Mouse (Mus musculus): ENCODE results near the gene Ccdc187. TPM values are rescaled to one million over a fixed set of nuclear protein-coding genes. Genes with fewer than 3 reads are reported as not detected.

Gene Ccdc187
- polyA plus RNA-seq, 1 experiment from 2014 or later, result 0.20 TPM

DNA sequence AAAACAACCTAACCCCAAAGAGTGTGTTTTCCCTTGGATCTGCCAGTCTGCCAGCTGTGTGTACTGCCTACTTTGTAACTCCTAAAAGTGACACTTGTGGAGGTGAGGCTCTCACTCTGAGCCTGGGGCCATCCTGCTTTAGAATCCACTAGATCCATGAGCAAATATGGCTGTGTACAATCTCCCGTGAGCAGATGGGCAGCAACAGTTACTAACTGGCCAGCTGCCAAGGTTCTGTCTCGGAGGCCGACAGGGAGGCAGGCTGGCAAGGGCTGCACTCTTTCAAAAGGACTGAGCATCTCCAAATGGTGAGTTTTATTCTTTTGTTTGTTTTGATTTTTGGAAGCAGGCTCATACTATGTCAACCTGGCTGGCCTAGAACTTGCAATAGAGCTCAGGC is 79.8 kb downstream of the Ccdc187 start:
- Histone ChIP-seq H3K27me3 (ENCODE audit: insufficient read depth, poor library complexity, severe bottlenecking) (no peaks in the 10 kb centered on the region), H3K27ac (no peak overlapping the region), H3K4me3 (no peak overlapping the region), H3K36me3 (peaks cover 98% of the 10 kb centered on the region), H3K9me3 (peaks cover 6% of the 10 kb centered on the region), H3K4me1 (replicated peaks) (no peaks in the 10 kb centered on the region; the same call in 1 of the 2 replicates)
- DNase-seq (ENCODE audit: low spot score), result no peak
- 83% methylated on average over 3 of the region's 3 CpGs for WGBS

GRCm38 (mm10) chr2:26209566-26209965 is 84.8 kb downstream of the Ccdc187 start:
- H3K9me3 ChIP-seq, result peaks cover 6% of the 10 kb centered on the region
- H3K4me1 ChIP-seq (replicated peaks), result peaks cover 30% of the 10 kb centered on the region
- H3K4me3 ChIP-seq, result no peak overlapping the region
- peaks cover 53% of the 10 kb centered on the region for H3K36me3 ChIP-seq
- WGBS, result 83% methylated on average over 3 of the region's 3 CpGs
- H3K27me3 ChIP-seq (ENCODE audit: insufficient read depth, poor library complexity, severe bottlenecking), result peaks cover 43% of the 10 kb centered on the region
- DNase-seq (ENCODE audit: low spot score), result no peak
- no peak overlapping the region for H3K27ac ChIP-seq

- peaks cover 56% of the 10 kb centered on the region for H3K27me3 ChIP-seq (ENCODE audit: insufficient read depth, poor library complexity, severe bottlenecking)
- peak within 1 kb of the TSS; percentile 39 for H3K4me3 ChIP-seq
- DNase-seq (ENCODE audit: low spot score), result peak; percentile 88
- WGBS, result 5% methylated on average over 19 of the region's 19 CpGs
- peaks cover 30% of the 10 kb centered on the region for H3K4me1 ChIP-seq (replicated peaks)
- peak within 1 kb of the TSS; percentile 35; the same call in 1 of the 2 replicates for H3K27ac ChIP-seq
- H3K36me3 ChIP-seq, result peaks cover 40% of the 10 kb centered on the region
- peaks cover 6% of the 10 kb centered on the region for H3K9me3 ChIP-seq
These were observed 86.1 kb downstream of the Ccdc187 start, which contains the start of gene Lhx3 for GRCm38 (mm10) chr2:26208126-26208789. Gene Lhx3, minus strand, starts transcription at chr2:26208289.

DNA sequence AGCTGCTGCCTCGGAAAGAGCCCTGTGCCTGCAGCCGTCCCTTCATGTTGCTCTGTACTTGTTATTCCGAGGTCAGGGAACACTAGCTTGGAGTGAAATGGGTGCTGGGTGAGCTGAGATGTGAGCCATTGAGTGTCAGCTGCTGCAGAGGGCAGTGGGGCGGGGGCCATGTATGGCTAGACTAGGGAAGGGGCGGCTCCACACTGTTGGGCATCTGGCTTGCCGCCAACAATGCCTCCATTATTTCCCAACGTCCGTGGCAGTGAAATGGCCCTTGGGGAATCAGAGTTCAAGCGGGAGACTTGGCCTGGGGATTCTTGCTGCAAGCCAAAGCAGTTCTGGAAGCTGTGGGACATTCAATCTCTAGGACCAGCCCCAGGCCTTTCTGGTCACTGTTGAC is 86.8 kb downstream of the Ccdc187 start:
- WGBS, result 8% methylated on average over 9 of the region's 9 CpGs
- no peak overlapping the region for H3K27ac ChIP-seq

DNA sequence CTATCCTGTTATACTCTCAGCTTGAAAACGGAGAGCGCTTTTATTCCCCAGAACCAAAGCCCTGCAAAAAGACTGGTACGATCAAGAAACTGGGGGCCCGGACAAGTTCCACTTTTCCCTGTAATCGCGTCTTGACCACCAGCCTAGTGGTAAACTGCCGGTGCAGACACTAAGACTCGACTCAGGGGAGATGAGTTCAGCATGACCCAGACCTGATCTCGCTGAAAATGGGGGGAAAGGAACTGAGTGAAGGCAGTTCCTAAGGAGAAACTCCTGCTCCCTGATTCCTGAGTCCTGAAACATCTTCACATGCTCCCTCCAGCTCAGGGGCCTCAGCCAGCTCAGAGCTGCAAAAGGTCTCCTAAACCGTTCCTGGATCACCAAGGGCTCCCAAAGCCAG is 88.6 kb downstream of the Ccdc187 start:
- H3K9me3 ChIP-seq, result no peaks in the 10 kb centered on the region
- no peak for DNase-seq (ENCODE audit: low spot score)
- H3K27ac ChIP-seq, result no peak overlapping the region
- H3K4me3 ChIP-seq, result peak overlapping the region; percentile 39
- H3K36me3 ChIP-seq, result peaks cover 15% of the 10 kb centered on the region
- peaks cover 44% of the 10 kb centered on the region for H3K4me1 ChIP-seq (replicated peaks)
- peaks cover 81% of the 10 kb centered on the region for H3K27me3 ChIP-seq (ENCODE audit: insufficient read depth, poor library complexity, severe bottlenecking)
- WGBS, result 9% methylated on average over 10 of the region's 10 CpGs

More for the DNA sequence above, 86.8 kb downstream of the Ccdc187 start:
- Histone ChIP-seq H3K36me3 (peaks cover 33% of the 10 kb centered on the region), H3K4me3 (peak overlapping the region; percentile 39; the same call in 1 of the 2 replicates), H3K9me3 (peaks cover 6% of the 10 kb centered on the region), H3K4me1 (replicated peaks) (peaks cover 36% of the 10 kb centered on the region), H3K27me3 (ENCODE audit: insufficient read depth, poor library complexity, severe bottlenecking) (peaks cover 63% of the 10 kb centered on the region)
- DNase-seq (ENCODE audit: low spot score), result peak; percentile 40

GRCm38 (mm10) chr2:26205126-26205525 is 89.2 kb downstream of the Ccdc187 start:
- peaks cover 44% of the 10 kb centered on the region for H3K4me1 ChIP-seq (replicated peaks)
- peaks cover 9% of the 10 kb centered on the region for H3K36me3 ChIP-seq
- no peak overlapping the region; the same call in 1 of the 2 replicates for H3K27ac ChIP-seq
- WGBS, result under 1% methylated on average over 16 of the region's 16 CpGs
- H3K4me3 ChIP-seq, result peak overlapping the region; percentile 39; the same call in 1 of the 2 replicates
- DNase-seq (ENCODE audit: low spot score), result peak; percentile 66
- H3K9me3 ChIP-seq, result no peaks in the 10 kb centered on the region
- peaks cover 87% of the 10 kb centered on the region for H3K27me3 ChIP-seq (ENCODE audit: insufficient read depth, poor library complexity, severe bottlenecking)

GRCm38 (mm10) chr2:26202849-26203475 is 91.4 kb downstream of the Ccdc187 start:
- Histone ChIP-seq H3K4me1 (replicated peaks) (peaks cover 51% of the 10 kb centered on the region), H3K4me3 (peak overlapping the region; percentile 39), H3K36me3 (no peaks in the 10 kb centered on the region), H3K27me3 (ENCODE audit: insufficient read depth, poor library complexity, severe bottlenecking) (peaks cover 100% of the 10 kb centered on the region), H3K27ac (peak overlapping the region; percentile 29; the same call in 1 of the 2 replicates), H3K9me3 (no peaks in the 10 kb centered on the region)
- DNase-seq (ENCODE audit: low spot score), result peak; percentile 48
- WGBS, result 1% methylated on average over 36 of the region's 36 CpGs

GRCm38 (mm10) chr2:26201926-26202848 is 92.2 kb downstream of the Ccdc187 start:
- peaks cover 50% of the 10 kb centered on the region for H3K4me1 ChIP-seq (replicated peaks)
- no peaks in the 10 kb centered on the region for H3K36me3 ChIP-seq
- peak overlapping the region; percentile 39 for H3K4me3 ChIP-seq
- H3K9me3 ChIP-seq, result no peaks in the 10 kb centered on the region
- peak; percentile 40 for DNase-seq (ENCODE audit: low spot score)
- under 1% methylated on average over 77 of the region's 77 CpGs for WGBS
- peaks cover 100% of the 10 kb centered on the region for H3K27me3 ChIP-seq (ENCODE audit: insufficient read depth, poor library complexity, severe bottlenecking)
- H3K27ac ChIP-seq, result peak overlapping the region; percentile 29; the same call in 1 of the 2 replicates

DNA sequence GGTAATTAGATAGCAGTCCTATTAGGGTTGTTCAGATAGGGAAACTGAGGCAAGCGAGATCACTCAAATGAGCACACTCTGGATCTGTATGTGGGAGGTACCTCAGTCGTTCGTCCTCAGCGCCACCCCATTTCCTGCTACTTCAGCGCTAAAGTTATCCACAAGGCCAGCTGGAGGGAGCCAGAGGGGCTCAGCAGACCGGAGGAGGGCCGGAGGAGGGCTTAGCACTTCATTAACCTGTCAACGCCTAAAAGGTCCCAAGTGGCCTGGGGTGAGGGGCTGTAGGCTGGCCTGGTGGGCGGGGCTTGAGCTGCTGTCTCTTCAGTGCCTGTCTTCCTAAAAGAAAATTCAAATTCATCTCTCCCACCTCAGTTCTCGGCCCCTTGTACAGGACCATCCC is 95.9 kb downstream of the Ccdc187 start:
- WGBS, result 1% methylated on average over 10 of the region's 10 CpGs
- H3K9me3 ChIP-seq, result no peaks in the 10 kb centered on the region
- H3K27ac ChIP-seq, result no peak overlapping the region
- peak overlapping the region; percentile 7 for H3K4me3 ChIP-seq
- H3K36me3 ChIP-seq, result no peaks in the 10 kb centered on the region
- H3K27me3 ChIP-seq (ENCODE audit: insufficient read depth, poor library complexity, severe bottlenecking), result peaks cover 100% of the 10 kb centered on the region
- H3K4me1 ChIP-seq (replicated peaks), result peaks cover 51% of the 10 kb centered on the region
- DNase-seq (ENCODE audit: low spot score), result peak; percentile 50

GRCm38 (mm10) chr2:26194552-26195339 is 99.6 kb downstream of the Ccdc187 start:
- Histone ChIP-seq H3K4me3 (no peak overlapping the region), H3K4me1 (replicated peaks) (peaks cover 44% of the 10 kb centered on the region), H3K27me3 (ENCODE audit: insufficient read depth, poor library complexity, severe bottlenecking) (peaks cover 93% of the 10 kb centered on the region), H3K36me3 (no peaks in the 10 kb centered on the region), H3K9me3 (no peaks in the 10 kb centered on the region), H3K27ac (no peak overlapping the region)
- 41% methylated on average over 7 of the region's 7 CpGs for WGBS
- no peak for DNase-seq (ENCODE audit: low spot score)

All from hindbrain, embryonic 10.5 days (tissue).